Mouse (Mus musculus) embryonic facial prominence, embryonic 15.5 days (tissue): ENCODE results near the gene Fam49a. TPM values are rescaled to one million over a fixed set of nuclear protein-coding genes. Genes with fewer than 3 reads are reported as not detected.
"Not testable (repeated sequence)": the region's sequence is repeated elsewhere in the genome, so short reads cannot be mapped to it uniquely, and the experiment has no call there.

Source experiments
- ATAC-seq: fragments of 200-750 bp; cut with Nextera tagmentation; 2 replicates; pipeline ENCODE4 v1.8.0; 2017; ENCODE audit warnings: low read depth, moderate TSS enrichment; ENCODE audit not compliant: insufficient number of reproducible peaks, low FRiP score, low TSS enrichment
- H3K27ac ChIP-seq: fragments of 300-500 bp; sonication (generic); replicated peaks from 2 replicates; pipeline ENCODE4 v1.5.1; 2015; ENCODE audit warnings: mild to moderate bottlenecking, inconsistent platforms
- H3K27me3 ChIP-seq: fragments of 300-500 bp; sonication (generic); 2 replicates; pipeline ENCODE4 v1.6.1; 2015; ENCODE audit warnings: inconsistent platforms
- H3K36me3 ChIP-seq: fragments of 300-500 bp; sonication (generic); 2 replicates; pipeline ENCODE4 v1.6.1; 2015; ENCODE audit warnings: mild to moderate bottlenecking, inconsistent platforms
- H3K4me1 ChIP-seq: fragments of 300-500 bp; sonication (generic); 2 replicates; pipeline ENCODE4 v1.6.1; 2015; ENCODE audit warnings: inconsistent platforms
- H3K4me2 ChIP-seq: fragments of 300-500 bp; sonication (generic); replicated peaks from 2 replicates; pipeline ENCODE4 v1.6.1; 2015; ENCODE audit warnings: mild to moderate bottlenecking, inconsistent platforms
- H3K4me3 ChIP-seq: fragments of 300-500 bp; sonication (generic); replicated peaks from 2 replicates; pipeline ENCODE4 v1.5.1; 2015; ENCODE audit warnings: mild to moderate bottlenecking, inconsistent platforms
- H3K9ac ChIP-seq: fragments of 300-500 bp; sonication (generic); 2 replicates; pipeline ENCODE4 v1.6.1; 2015; ENCODE audit warnings: inconsistent platforms
- H3K9me3 ChIP-seq: fragments of 300-500 bp; sonication (generic); replicated peaks from 2 replicates; pipeline ENCODE4 v1.6.1; 2016; ENCODE audit warnings: inconsistent platforms
- WGBS: fragments of 180-500 bp; shearing (Covaris S2); methylation state at CpG from one replicate; pipeline ENCODE4 v1.1.7; 2015; 5-methylcytosine and 5-hydroxymethylcytosine counted together
- polyA plus RNA-seq: library from polyadenylated mRNA; unstranded; fragments of >200 nt; fragmentation: Nextera tagmentation; extraction: Ambion mirVana; gene quantifications from 2 replicates; pipeline ENCODE4 v1.2.1, GENCODE M21; 2015

Fam49a gene
- polyA plus RNA-seq, 1 experiment from 2014 or later = 12.0 TPM

DNA sequence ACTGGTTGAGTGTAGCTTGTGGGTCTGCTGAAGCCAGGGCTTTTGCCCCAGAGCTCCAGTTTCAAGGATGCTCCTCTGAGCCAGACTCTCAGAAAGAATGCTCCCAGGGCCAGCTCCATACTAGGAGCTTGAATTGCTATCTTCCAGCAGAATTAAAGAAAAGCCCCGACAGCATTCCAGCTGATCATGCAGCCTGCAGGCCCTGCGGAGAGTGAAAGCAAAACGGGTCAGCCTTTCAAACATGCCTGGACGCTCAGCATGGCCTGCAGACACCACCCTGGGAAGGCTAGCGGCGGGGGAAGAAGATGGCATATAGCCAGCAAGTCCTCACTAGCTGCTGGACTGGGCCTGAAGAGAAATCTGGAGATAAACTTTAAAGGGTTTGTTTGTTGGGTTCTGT lies 55.0 kb downstream of the Fam49a start:
- Histone ChIP-seq H3K9me3 (no peaks in the 10 kb centered on the region), H3K9ac (no peak overlapping the region), H3K4me1 (no peaks in the 10 kb centered on the region), H3K4me3 (no peak overlapping the region), H3K36me3 (no peaks in the 10 kb centered on the region), H3K27ac (no peak overlapping the region), H3K4me2 (no peak overlapping the region), H3K27me3 (no peaks in the 10 kb centered on the region)
- ATAC-seq = no peak
- 58% methylated on average over 6 of the region's 6 CpGs for WGBS

DNA sequence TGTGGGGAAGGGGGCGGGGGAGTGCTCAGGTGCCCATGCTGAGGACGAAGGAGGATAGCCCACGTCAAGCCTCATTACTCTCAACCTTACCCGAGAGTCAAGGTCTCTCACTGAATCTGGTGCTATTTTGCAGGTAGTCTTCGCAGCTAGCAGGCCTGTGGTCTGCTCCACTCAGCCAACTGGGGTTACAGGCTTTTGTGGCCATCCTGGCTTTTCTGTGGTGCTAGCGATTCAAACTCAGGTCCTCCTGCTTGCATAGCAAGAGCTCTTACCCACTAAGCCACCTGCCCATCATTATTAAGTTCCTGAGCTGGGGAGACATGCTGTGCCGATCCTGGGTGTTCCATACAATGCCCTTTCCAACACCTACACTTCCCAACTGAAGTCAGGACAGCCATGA lies 55.7 kb downstream of the Fam49a start:
- 81% methylated on average over 7 of the region's 7 CpGs for WGBS
- no peaks in the 10 kb centered on the region for H3K36me3 ChIP-seq
- ATAC-seq = no peak
- H3K4me3 ChIP-seq = no peak overlapping the region
- H3K9me3 ChIP-seq = no peaks in the 10 kb centered on the region
- no peak overlapping the region for H3K27ac ChIP-seq
- H3K4me1 ChIP-seq = no peaks in the 10 kb centered on the region
- no peak overlapping the region for H3K9ac ChIP-seq
- no peak overlapping the region for H3K4me2 ChIP-seq
- no peaks in the 10 kb centered on the region for H3K27me3 ChIP-seq

DNA sequence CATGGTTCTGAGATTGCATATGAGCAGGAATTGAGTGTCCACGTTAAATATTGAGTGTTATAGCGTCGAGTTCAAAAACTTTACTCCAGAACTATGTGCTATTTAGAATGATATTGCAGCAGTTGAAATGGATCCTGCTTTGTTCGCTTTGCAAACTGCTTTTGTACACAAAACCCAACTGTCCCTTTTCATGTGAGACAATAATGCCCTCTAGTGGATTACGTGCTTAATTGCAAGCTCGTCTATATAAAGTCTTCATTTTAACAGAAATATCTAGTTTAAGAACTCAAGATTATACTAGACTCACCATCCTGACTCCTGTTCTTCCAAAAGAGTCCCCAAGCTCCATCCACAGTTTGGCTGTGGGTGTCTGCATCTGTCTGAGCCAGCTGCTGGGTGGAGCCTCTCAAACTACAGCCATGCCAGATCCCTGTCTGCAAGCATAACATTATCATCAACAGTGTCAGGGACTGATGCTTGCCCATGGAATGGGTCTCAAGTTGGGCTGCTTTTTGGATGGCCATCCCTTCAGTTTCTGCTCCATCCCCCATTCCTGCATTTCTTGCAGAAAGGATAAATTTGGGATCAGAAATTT lies 56.3 kb downstream of the Fam49a start:
- no peak for ATAC-seq
- no peak overlapping the region for H3K4me2 ChIP-seq
- 5% methylated on average over 6 of the region's 6 CpGs for WGBS
- no peak overlapping the region for H3K9ac ChIP-seq
- H3K9me3 ChIP-seq = no peaks in the 10 kb centered on the region
- no peak overlapping the region for H3K4me3 ChIP-seq
- H3K4me1 ChIP-seq = no peaks in the 10 kb centered on the region
- H3K36me3 ChIP-seq = no peaks in the 10 kb centered on the region
- H3K27me3 ChIP-seq = no peaks in the 10 kb centered on the region
- H3K27ac ChIP-seq = no peak overlapping the region

DNA sequence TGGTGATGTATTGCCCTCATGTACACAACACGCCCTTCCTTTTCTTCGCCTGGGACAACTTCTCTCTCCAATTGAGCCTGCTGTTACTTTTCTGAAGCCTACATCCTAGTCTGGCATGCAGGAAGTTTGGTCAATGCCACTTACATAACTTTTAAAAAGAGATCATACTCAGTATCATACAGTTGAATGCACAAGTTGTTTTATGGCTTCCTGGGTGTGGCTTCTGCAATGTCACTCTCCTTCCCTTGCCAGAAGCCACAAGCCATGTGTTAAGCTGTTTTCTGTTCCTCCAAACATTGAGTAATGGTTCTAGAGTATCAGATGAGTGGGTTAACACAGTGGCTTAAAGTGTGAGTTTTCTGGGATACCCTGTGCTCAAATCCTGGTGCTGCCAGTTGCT lies 58.8 kb downstream of the Fam49a start:
- Histone ChIP-seq H3K4me1 (peaks cover 3% of the 10 kb centered on the region; the same call in 1 of the 2 replicates), H3K4me2 (no peak overlapping the region), H3K9me3 (no peaks in the 10 kb centered on the region), H3K9ac (no peak overlapping the region), H3K27ac (no peak overlapping the region), H3K27me3 (no peaks in the 10 kb centered on the region), H3K4me3 (no peak overlapping the region), H3K36me3 (no peaks in the 10 kb centered on the region)
- no peak for ATAC-seq
- WGBS = 83% methylated on average over 2 of the region's 2 CpGs

DNA sequence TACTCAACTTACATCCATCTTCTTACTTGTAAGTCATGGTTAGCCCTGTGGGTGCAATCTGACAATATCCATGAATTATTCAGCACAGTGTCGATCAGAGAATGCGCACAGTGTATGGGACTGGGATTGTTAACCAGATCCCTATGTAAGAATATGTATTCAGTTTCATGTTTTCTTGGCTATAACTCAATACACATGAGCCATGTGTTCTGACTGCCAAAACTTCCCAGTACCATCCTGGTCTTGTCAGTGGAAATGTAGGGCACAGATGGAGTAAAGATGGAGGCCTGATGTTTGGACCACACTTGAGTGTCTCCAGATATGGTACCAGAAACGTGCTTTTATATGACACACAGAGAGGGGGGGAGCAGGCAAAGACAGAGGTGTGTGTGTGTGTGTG lies 59.2 kb downstream of the Fam49a start:
- H3K9ac ChIP-seq = no peak overlapping the region
- H3K4me1 ChIP-seq = peaks cover 3% of the 10 kb centered on the region; the same call in 1 of the 2 replicates
- WGBS = 31% methylated on average over 3 of the region's 3 CpGs
- no peak overlapping the region for H3K27ac ChIP-seq
- H3K4me3 ChIP-seq = no peak overlapping the region
- H3K36me3 ChIP-seq = no peaks in the 10 kb centered on the region
- H3K4me2 ChIP-seq = no peak overlapping the region
- H3K27me3 ChIP-seq = no peaks in the 10 kb centered on the region
- H3K9me3 ChIP-seq = no peaks in the 10 kb centered on the region
- ATAC-seq = no peak

DNA sequence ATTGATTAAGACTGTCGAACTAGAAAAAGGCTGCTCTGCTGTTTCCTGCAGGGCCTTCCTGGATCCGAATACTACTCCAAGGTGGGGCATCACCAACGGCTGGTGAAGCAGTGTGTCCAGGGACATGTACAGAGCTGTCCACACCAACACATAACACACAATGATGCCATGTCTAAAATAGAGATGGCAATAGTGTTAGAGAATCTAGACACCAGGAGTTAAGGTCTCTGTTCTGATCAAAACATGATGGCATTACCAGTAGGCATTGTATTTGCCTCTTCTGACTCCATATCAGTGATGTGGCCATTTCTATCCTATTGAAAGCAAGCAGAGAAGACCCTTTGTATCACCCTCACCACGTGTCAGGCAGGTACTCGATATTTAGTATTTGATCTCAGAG lies 61.1 kb downstream of the Fam49a start:
- 80% methylated on average over 5 of the region's 5 CpGs for WGBS
- Histone ChIP-seq H3K4me1 (peaks cover 3% of the 10 kb centered on the region; the same call in 1 of the 2 replicates), H3K27ac (no peak overlapping the region), H3K9me3 (no peaks in the 10 kb centered on the region), H3K27me3 (no peaks in the 10 kb centered on the region), H3K4me2 (no peak overlapping the region), H3K36me3 (no peaks in the 10 kb centered on the region), H3K4me3 (no peak overlapping the region), H3K9ac (no peak overlapping the region)
- no peak for ATAC-seq

DNA sequence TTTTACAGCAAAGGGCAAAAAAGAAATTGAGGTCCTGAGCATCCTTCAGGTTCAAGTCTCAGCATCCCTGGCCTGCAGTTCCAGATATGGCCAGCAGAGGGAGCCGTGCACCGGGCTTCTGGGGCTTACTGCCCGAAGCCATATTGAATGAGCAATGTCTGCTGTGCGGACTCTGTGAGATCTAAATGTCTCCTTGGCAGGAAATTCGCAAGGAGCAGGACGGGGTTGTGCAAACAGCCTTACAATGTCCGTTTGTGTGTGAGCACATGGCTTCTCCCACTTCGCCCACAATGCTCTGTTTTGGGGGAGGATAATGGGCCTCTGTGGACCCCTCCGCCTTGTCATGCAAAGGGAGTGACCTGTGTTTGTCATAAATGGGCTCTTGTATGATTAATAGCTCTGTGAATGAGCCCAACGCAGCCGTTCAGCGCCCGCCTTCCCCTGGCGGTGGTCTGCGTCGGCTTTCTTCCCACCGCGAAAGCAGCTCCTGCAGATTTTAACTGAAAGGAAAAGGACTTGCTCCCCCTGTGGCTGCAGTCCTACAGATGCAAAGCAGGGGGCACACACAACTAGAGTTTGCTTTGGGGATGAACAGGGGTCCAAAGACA lies 61.8 kb downstream of the Fam49a start:
- no peak overlapping the region for H3K9ac ChIP-seq
- peak overlapping the region; percentile 79 for H3K27ac ChIP-seq
- H3K4me2 ChIP-seq = peak overlapping the region; percentile 68
- peak overlapping the region; percentile 35 for H3K4me3 ChIP-seq
- WGBS = 12% methylated on average over 18 of the region's 18 CpGs
- no peaks in the 10 kb centered on the region for H3K36me3 ChIP-seq
- no peaks in the 10 kb centered on the region for H3K27me3 ChIP-seq
- peak; percentile 78; the same call in 1 of the 2 replicates for ATAC-seq
- H3K9me3 ChIP-seq = no peaks in the 10 kb centered on the region
- peaks cover 3% of the 10 kb centered on the region; the same call in 1 of the 2 replicates for H3K4me1 ChIP-seq

DNA sequence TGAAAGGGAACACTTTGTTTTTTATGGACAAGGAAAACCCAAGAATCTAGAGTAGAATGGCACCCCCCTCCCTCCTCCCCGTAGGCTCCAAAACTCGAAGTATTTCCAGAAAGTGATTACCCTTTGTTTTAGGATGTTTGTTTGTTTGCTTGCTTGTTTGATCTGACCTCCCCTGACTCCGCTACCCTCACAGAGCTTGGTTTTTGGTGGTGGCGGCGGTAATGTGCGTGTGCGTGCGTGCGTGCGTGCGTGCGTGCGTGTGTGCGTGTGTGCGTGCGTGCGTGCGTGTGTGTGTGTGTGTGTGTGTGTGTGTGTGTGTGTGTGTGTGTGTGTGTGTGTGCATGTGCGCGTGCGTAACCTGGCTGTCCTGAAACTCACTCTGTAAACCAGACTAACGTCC lies 62.3 kb downstream of the Fam49a start:
- not testable (repeated sequence) for H3K4me1 ChIP-seq, H3K9me3 ChIP-seq, H3K36me3 ChIP-seq, H3K9ac ChIP-seq, H3K27me3 ChIP-seq, H3K27ac ChIP-seq, ATAC-seq
- Histone ChIP-seq H3K4me2 (peak overlapping the region; percentile 68; the same call in 1 of the 2 replicates), H3K4me3 (0 out of 2 replicates have a peak overlapping the region, but pooled peaks have one; percentile 35)
- WGBS = 91% methylated on average over 20 of the region's 22 CpGs

DNA sequence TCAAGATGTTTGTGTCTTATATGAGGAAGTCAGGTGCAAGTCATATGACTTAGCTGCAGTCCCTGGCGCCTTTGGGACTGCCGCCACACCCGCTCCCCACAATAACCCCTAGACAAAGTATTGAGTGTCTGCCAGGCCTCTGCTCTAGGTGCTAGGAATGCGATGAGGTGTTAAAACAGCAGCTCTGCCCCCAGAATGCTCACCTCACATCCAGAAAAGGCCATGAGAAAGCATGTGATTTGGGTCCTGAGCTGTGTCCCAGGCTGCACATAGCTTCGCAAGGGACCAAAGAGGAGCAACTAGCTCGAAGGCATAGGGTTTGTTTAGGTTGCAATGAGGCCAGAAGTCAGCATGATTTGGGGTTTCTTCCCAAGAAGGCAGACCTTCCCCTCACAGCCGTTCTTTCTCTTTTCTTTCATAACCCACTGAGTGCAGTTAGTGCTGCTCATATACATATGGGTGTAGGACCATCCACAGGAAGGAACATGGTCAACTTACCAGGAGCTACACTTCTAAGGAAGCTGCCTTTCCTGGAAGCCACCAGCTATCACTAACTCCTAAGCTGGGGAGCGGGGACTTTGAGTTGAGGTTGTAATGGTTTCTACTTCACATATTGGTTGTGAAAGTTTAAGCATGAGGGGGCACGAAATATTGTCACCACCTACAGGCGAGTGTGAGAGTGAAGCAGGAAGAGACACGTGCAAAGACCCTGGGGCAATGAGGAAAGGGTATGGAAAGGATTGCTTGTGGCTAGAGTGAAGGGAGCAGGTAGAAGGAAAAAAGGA lies 71.8 kb downstream of the Fam49a start:
- 90% methylated on average over 11 of the region's 11 CpGs for WGBS
- Histone ChIP-seq H3K4me3 (no peak overlapping the region), H3K4me1 (no peaks in the 10 kb centered on the region), H3K9me3 (no peaks in the 10 kb centered on the region), H3K36me3 (no peaks in the 10 kb centered on the region), H3K27ac (no peak overlapping the region), H3K27me3 (no peaks in the 10 kb centered on the region), H3K4me2 (no peak overlapping the region), H3K9ac (no peak overlapping the region)
- ATAC-seq = no peak

DNA sequence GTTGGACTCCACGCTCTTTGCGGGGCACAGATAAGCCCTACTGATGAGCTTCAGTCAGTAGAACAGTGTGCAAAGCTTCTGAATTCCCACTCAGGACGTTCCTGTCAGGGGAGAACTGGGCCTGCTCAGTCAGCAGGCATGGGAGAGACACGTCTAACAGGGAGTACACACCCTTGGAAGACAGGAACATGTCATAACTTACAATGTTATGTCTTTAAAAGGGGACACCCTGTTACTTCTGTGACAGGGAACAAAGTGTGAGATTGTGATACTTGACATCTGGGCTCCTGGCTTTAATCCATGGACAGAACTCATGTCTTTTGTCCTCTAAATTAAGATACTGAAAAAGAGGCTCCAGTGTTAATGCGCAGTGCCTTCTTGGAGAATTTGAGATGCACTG lies 72.5 kb downstream of the Fam49a start:
- ATAC-seq = no peak
- WGBS = 86% methylated on average over 5 of the region's 5 CpGs

DNA sequence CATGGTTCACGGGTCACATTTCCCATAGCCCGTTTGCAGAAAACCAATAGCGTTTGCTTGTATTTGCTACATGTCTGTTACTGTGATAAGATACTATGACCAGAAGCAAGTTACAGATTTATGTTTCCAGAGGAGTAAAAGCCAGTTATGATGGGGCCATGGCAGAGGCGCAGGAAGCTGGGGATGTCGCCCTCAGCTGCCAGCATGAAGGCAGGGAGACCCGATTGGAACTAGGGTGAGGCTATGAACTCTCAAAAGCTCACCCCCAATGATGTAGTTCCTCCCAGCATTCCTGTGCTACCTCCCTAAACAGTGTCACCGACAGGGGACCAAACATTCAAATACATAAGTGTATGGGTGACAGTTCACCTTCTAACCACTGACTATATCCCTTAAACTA lies 73.6 kb downstream of the Fam49a start:
- no peak overlapping the region for H3K4me3 ChIP-seq
- no peaks in the 10 kb centered on the region for H3K36me3 ChIP-seq
- no peaks in the 10 kb centered on the region for H3K9me3 ChIP-seq
- no peaks in the 10 kb centered on the region for H3K27me3 ChIP-seq
- no peaks in the 10 kb centered on the region for H3K4me1 ChIP-seq
- no peak overlapping the region for H3K4me2 ChIP-seq
- WGBS = 91% methylated on average over 7 of the region's 7 CpGs
- no peak overlapping the region for H3K27ac ChIP-seq
- ATAC-seq = no peak
- no peak overlapping the region for H3K9ac ChIP-seq

More for the DNA sequence above, 72.5 kb downstream of the Fam49a start:
- Histone ChIP-seq H3K4me3 (no peak overlapping the region), H3K4me1 (no peaks in the 10 kb centered on the region), H3K27ac (no peak overlapping the region), H3K9ac (no peak overlapping the region), H3K9me3 (no peaks in the 10 kb centered on the region), H3K27me3 (no peaks in the 10 kb centered on the region), H3K36me3 (no peaks in the 10 kb centered on the region), H3K4me2 (no peak overlapping the region)
